Mouse (Mus musculus): ENCODE data around the gene Zfp949.

DNA sequence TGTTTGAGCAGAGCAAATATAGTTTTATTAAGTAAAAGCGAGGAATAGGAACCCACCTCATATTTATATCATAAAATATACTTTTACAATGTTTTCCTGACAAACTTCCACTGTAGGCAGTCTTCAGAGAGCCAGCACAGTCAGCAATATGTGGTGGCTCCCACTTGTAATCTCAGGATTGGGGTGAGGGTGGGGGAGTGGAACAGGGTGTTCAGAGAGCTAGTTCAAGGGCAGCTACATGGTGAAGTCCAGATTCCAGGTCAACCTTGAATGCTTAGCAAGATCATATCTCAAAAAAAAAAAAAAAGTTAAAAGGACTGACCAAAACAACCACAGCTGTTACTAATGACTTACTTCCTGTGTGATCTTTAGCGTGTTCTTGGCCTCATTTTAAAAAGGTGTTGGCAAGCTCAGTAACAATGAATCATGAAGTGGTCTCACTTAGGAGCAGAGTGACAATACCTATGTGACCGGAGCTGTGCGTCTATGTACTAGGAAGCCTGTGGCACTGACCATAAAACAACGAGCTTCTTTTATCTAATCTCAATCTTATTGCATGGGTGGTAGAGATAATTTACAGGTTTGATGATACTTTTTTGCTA, 17.7 kb upstream of the Zfp949 start:
- no peak for TF ChIP-seq CTCF (IDR thresholded peaks at IDR 0.05)
- no peak for TF ChIP-seq POLR2A (IDR thresholded peaks at IDR 0.05; ENCODE audit: insufficient read depth, low read depth, low read length)
- TF ChIP-seq EP300 (IDR thresholded peaks at IDR 0.05; ENCODE audit: insufficient read depth, low read depth, low read length) = no peak

Measured in heart, adult 2 months (tissue).